Mouse (Mus musculus) hindbrain, embryonic 11.5 days (tissue): ENCODE measurements around the gene Btla. TPM values are rescaled to one million over a fixed set of nuclear protein-coding genes. Genes with fewer than 3 reads are reported as not detected.

Experiments used
- ATAC-seq: fragments of 200-750 bp; cut with Nextera tagmentation; 2 replicates; pipeline ENCODE4 v1.8.0; 2017; ENCODE audit warnings: mild to moderate bottlenecking, moderate TSS enrichment, moderate library complexity; ENCODE audit not compliant: low FRiP score
- DNase-seq: peaks from one replicate; pipeline ENCODE4 v3.0.0-alpha.2; 2015; ENCODE audit warnings: low spot score
- H3K27ac ChIP-seq: fragments of 300-500 bp; sonication (generic); 2 replicates; pipeline ENCODE4 v1.5.1; 2014; ENCODE audit warnings: mild to moderate bottlenecking, low read depth, low read length
- H3K27me3 ChIP-seq: fragments of 300-500 bp; sonication (generic); 2 replicates; pipeline ENCODE4 v1.6.1; 2014; ENCODE audit warnings: mild to moderate bottlenecking, low read length, moderate library complexity, mixed read lengths; ENCODE audit not compliant: control insufficient read depth, insufficient read depth
- H3K36me3 ChIP-seq: fragments of 300-500 bp; sonication (generic); 2 replicates; pipeline ENCODE4 v1.6.1; 2014; ENCODE audit warnings: mild to moderate bottlenecking, low read length, moderate library complexity, mixed read lengths; ENCODE audit not compliant: control insufficient read depth, insufficient read depth
- H3K4me1 ChIP-seq: fragments of 300-500 bp; sonication (generic); replicated peaks from 2 replicates; pipeline ENCODE4 v1.6.1; 2014; ENCODE audit warnings: low read length, mixed read lengths; ENCODE audit not compliant: control insufficient read depth, insufficient read depth
- H3K4me2 ChIP-seq: fragments of 300-500 bp; sonication (generic); replicated peaks from 2 replicates; pipeline ENCODE4 v1.6.1; 2014; ENCODE audit warnings: mild to moderate bottlenecking, low read depth, low read length
- H3K4me3 ChIP-seq: fragments of 300-500 bp; sonication (generic); 2 replicates; pipeline ENCODE4 v1.5.1; 2014; ENCODE audit warnings: low read depth, low read length
- H3K9ac ChIP-seq: fragments of 300-500 bp; sonication (generic); 2 replicates; pipeline ENCODE4 v1.6.1; 2014; ENCODE audit warnings: low read depth, low read length
- H3K9me3 ChIP-seq: fragments of 300-500 bp; sonication (generic); 2 replicates; pipeline ENCODE4 v1.6.1; 2016; ENCODE audit warnings: low read length; ENCODE audit not compliant: control insufficient read depth
- whole genome bisulfite sequencing: fragments of 180-500 bp; shearing (Covaris S2); extraction: QIAGEN DNeasy Blood & Tissue Kit; methylation state at CpG from one replicate; pipeline ENCODE4 v1.1.7; 2014; 5-methylcytosine and 5-hydroxymethylcytosine counted together
- polyA plus RNA-seq: library from polyadenylated mRNA; unstranded; fragments of >200 nt; fragmentation: Nextera tagmentation; extraction: Ambion mirVana; gene quantifications from 2 replicates; pipeline ENCODE4 v1.2.1, GENCODE M21; 2014

Gene Btla
- polyA plus RNA-seq, 1 experiment from 2014 or later, result 0.73 TPM

DNA sequence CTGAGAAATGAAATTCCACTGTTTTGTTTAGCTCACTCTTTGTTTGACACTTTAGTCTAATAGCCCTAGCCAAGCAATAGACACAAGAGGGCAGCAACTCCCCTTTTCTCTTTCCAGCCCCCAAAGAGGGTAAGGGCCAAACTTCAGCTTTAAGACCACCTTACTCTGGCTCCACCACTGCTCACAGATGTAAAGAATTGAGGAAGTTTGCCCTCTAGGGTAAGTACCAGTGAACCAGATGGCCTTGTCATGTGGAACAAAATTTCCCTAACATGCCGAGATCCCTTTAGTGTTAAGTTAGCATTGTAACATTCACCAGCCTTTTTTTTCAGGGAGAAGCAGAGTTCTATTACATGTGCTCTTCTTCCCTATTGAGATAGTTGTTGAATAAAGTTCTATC lies 59.0 kb downstream of the Btla start:
- no peaks in the 10 kb centered on the region for H3K9me3 ChIP-seq
- H3K4me3 ChIP-seq, result no peak overlapping the region
- no peaks in the 10 kb centered on the region for H3K36me3 ChIP-seq
- H3K4me1 ChIP-seq, result no peaks in the 10 kb centered on the region
- DNase-seq, result no peak
- ATAC-seq, result no peak
- no peak overlapping the region for H3K4me2 ChIP-seq
- 80% methylated on average over 1 of the region's 1 CpGs for WGBS
- no peaks in the 10 kb centered on the region for H3K27me3 ChIP-seq
- H3K27ac ChIP-seq, result no peak overlapping the region
- H3K9ac ChIP-seq, result no peak overlapping the region

GRCm38 (mm10) chr16:45297806-45298205 lies 73.7 kb downstream of the Btla start:
- no peak for ATAC-seq
- no peaks in the 10 kb centered on the region for H3K4me1 ChIP-seq
- no peak overlapping the region for H3K9ac ChIP-seq
- DNase-seq, result no peak
- no peak overlapping the region for H3K4me2 ChIP-seq
- no peak overlapping the region for H3K4me3 ChIP-seq
- no peaks in the 10 kb centered on the region for H3K36me3 ChIP-seq
- H3K27me3 ChIP-seq, result no peaks in the 10 kb centered on the region
- 85% methylated on average over 3 of the region's 3 CpGs for WGBS
- no peaks in the 10 kb centered on the region for H3K9me3 ChIP-seq
- H3K27ac ChIP-seq, result no peak overlapping the region

Other genes starting within 250 kb of the Btla start
- gene Ccdc80, start 130.9 kb upstream of the Btla start, polyA plus RNA-seq, result 19.0 and 22.7 TPM in 2 replicates
- 20.1 and 21.8 TPM in 2 replicates for gene Slc35a5, start 65.6 kb upstream of the Btla start, polyA plus RNA-seq
- 44.4 and 46.3 TPM in 2 replicates for gene Atg3, start 65.5 kb upstream of the Btla start, polyA plus RNA-seq
- gene Cd200, start 184.7 kb downstream of the Btla start, polyA plus RNA-seq, result 49.4 and 52.9 TPM in 2 replicates